Mouse (Mus musculus): ENCODE measurements around the gene Calml4.
A peak's percentile ranks its signal among the peaks of the same experiment; 100 is the strongest.
"Not testable (repeated sequence)": the region's sequence is repeated elsewhere in the genome, so short reads cannot be mapped to it uniquely, and the experiment has no call there.

Gene Calml4

GRCm38 (mm10) chr9:62835705-62836446 lies 22.0 kb upstream of the Calml4 start:
- DNase-seq (ENCODE audit: low read depth, low spot score): no peak

- no peak for DNase-seq (ENCODE audit: low read depth, low spot score)
Measured at GRCm38 (mm10) chr9:62837611-62838010, 20.3 kb upstream of the Calml4 start.

DNA sequence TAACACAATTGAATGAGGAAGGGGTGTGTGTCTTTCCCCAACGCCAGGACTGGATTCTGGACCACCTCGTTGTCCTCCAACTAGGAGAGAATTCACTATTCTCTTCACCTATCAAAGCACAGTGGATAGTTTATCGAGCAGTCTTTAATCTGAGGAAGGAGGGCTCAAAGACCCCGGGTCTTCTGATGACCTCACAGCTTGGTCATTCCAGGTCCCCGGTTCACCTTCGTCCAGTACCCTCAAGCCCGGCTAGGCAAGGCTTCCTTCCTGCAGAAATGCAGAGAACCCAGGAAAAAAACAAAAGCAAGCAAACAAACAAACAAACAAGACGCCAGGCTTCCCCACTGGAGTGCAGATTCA lies 19.8 kb upstream of the Calml4 start:
- no peak for DNase-seq (ENCODE audit: low read depth, low spot score)

- peak; percentile 89 for DNase-seq (ENCODE audit: low read depth, low spot score)
Measured at GRCm38 (mm10) chr9:62838506-62839171, 19.2 kb upstream of the Calml4 start, which contains the start of gene Cln6. Gene Cln6 (plus strand): TSS chr9:62838785.

DNA sequence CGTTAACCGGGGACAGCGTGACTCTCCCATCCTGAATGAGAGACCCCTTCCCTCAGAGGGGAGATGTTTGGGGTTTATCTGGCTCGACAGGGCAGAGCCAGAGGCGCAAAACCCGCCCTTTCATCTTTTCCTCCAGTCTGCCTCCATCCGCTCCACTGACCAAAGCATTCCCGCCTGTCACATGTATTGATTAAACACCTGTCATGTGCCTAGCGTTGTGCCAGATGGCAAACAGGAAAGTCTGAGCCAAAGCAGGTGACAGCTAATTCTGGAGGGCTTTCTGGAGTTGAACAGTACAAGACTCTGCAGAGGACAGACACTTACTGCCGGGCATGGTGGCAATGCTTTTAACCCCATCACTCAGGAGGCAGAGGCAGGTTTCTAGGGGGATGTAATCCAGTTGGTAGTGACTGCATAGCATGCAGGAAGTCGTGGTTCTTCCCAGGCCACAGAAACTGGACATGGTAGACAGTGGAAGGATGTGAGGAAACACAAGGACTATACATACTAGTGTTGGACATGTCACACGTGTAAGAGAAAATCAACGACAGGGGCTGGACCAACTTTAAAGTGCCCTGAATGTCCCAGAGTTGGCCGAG lies 18.6 kb upstream of the Calml4 start:
- peak; percentile 43 for DNase-seq (ENCODE audit: low read depth, low spot score)

DNA sequence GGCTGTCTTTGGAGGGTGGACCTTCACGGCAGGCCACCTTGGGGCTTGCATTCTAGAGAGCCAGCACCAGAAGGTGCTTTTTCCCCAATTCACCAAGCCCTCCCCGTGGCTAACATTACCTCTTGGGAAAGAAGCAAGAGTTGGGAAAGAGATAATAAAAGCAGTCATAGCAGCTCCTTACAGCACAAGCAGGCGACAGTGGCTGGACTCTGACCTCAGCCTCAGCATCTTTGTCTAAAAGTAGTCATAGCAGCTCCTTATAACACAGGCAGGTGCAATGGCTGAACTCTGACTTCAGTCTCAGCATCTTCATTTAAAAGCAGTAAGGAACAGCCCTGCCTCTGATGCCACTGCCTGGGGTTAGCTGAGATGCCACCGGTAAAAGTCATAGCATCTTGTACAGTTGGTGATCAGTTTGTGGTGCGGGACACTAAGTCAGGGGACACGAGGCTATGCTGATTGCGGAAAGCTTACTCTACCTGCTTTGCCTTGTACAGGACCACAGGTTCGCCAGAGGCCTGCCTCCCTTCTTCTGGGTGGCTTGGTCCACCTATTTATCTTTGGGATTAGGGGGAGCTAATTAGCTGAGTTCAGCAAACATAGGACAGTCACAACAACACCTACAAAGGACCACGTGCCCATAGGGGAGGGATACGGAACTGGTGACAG lies 14.4 kb upstream of the Calml4 start:
- DNase-seq (ENCODE audit: low read depth, low spot score): no peak

- no peak for DNase-seq (ENCODE audit: low read depth, low spot score)
Measured at GRCm38 (mm10) chr9:62844461-62844860, 13.4 kb upstream of the Calml4 start.

DNA sequence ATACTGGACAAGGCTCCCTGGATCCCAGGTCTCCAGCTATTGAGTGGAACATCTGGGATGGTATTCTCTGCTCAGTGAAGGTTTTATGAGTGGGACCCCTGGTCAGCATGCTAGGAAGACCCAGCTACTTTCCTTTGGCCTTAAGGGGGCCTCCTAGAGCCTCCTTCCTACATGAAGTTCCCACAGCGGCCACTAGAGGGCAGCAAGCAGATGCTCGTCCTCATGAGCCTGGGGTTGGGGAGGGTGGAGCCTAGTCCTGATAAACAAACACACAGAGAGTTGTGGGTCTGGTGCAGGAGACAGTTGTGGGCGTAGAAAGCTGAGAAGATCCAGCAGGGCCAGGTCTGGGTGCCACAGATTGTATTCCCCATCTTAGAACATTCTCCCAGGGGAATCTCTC lies 10.2 kb upstream of the Calml4 start:
- DNase-seq (ENCODE audit: low read depth, low spot score): peak; percentile 91

- DNase-seq (ENCODE audit: low read depth, low spot score): no peak
Measured at GRCm38 (mm10) chr9:62848641-62849040, 9.2 kb upstream of the Calml4 start.

- DNase-seq (ENCODE audit: low read depth, low spot score): no peak
Measured at GRCm38 (mm10) chr9:62851571-62851970, 6.3 kb upstream of the Calml4 start.

DNA sequence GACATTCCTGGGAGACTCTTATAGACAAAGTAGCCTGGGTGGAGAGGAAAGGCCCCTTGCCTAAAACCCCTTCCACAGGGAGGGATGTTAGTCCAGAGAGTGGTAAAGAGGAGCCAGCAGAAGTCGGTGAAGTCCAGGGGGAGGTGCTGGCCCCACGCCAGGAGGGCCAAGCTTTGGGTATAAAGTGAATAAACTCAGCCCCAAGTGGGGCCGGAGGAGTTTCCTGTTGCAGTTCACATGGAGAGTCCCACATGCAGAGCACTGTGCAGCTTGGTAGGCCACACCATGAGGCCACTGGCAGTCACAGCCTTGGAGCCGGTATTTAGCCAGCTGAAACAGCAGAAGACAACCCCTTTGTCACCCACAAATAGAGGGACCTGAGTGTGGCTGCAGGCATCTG lies 3.4 kb upstream of the Calml4 start:
- DNase-seq (ENCODE audit: low read depth, low spot score): no peak

GRCm38 (mm10) chr9:62857216-62857615 lies 664 bp upstream of the Calml4 start:
- no peak for DNase-seq (ENCODE audit: low read depth, low spot score)

DNA sequence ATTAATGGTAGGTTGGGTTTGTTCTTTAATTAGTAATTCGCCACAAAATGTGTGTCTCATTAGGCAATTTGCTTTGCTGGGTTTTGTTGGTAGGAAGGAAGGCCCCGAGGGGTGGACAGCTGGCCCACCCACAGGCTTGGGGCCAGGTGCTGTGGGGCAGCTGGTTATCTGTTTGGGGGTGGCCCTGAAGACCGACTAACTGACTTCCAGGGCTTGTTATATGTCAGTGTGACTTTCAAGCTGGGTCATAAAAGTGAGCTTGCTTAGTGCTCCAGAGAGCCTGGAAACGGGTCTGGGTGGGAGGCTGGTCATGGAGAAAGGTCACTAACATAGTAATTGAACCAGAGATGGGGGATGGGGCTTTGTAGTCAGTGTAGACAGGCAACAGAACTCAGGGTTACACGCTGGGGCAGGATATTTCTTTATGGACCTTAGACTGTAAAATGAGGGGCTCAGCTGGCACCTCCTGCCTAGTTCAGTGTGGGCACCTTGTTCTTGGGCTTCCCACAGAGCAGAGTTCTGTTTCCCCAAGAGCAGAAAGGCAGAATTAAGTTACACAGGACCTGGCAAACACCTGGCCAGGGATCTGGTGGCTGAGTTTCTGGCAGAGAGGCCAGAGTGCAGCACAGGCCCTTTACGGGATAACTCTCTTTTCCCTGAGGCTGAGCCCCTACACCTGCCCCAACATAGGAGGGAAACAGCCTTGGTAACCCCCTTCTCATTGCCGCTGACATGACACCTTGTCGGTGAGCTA lies 563 bp downstream of the Calml4 start:
- DNase-seq (ENCODE audit: low read depth, low spot score): peak; percentile 86

DNA sequence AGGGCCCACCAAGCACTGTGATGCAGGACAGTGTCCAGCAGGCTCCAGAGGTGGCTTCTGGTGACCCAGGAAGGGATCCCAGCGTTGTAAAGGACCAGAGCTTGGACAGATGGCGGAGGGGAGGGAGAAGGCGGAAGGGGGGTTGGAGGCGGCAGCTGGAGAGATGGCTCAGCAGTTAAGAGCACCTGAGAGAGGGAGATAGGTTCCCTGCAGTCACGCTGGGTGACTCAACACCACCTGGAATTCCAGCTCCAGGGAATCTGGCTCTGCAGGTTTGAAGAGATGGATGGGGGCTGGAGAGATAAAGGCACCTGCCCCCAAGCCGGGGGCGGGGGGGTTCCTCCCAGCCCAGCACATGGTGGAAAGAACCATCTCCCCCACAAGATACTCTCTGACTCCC lies 2.2 kb downstream of the Calml4 start:
- DNase-seq (ENCODE audit: low read depth, low spot score): not testable (repeated sequence)

GRCm38 (mm10) chr9:62860866-62861265 lies 3.0 kb downstream of the Calml4 start:
- DNase-seq (ENCODE audit: low read depth, low spot score): no peak

DNA sequence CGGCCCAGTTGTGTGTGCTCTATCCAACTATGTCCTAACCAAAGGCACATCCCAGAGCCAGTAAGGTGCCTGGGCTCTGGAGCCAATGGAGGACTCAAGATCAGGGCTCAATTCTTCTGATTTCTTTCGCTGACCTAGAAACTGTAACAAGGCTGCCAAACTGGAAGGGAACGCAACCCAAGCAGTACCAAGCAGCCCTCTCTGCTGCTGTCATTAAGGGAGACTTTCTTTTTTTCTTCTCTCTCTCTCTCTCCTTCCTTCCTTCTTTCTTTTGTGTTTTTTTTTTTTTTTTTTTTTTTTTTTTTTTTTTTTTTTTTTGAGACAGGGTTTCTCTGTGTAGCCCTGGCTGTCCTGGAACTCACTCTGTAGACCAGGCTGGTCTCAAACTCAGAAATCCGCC lies 11.4 kb downstream of the Calml4 start:
- not testable (repeated sequence) for DNase-seq (ENCODE audit: low read depth, low spot score)

- DNase-seq (ENCODE audit: low read depth, low spot score): no peak
Measured at GRCm38 (mm10) chr9:62870728-62871127, 12.8 kb downstream of the Calml4 start.

DNA sequence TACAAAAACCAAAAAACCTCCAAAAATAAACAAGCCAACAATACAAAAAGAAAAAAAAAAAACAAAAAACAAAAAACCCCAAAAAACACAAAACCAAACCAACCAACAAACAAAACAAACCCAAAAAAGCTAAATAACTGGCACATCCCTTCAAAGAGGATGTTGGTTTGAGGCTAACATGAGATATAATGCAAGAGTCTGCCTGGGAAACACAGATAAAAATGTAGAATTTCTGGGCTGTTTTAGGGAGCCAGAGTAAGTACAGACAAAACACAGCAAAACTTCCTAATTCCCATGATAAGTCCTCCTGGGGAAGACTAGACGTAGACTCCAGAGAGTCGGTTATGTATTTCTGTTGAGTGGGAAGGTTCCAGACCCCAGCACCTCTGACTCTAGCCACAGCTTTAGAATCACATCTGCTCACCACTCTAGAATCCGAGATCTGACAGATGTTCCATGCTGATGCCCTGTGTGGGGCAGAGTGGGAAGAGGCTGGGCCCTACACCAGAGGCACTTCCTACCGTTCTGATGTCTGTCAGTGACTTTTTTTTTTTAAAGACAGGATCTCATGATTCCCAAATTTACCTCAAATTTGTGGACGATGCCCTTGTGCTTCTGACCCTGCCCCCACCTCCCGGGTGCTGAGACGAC lies 19.2 kb downstream of the Calml4 start:
- DNase-seq (ENCODE audit: low read depth, low spot score): no peak

GRCm38 (mm10) chr9:62877825-62878224 lies 19.9 kb downstream of the Calml4 start:
- no peak for DNase-seq (ENCODE audit: low read depth, low spot score)

GRCm38 (mm10) chr9:62881871-62882270 lies 24.0 kb downstream of the Calml4 start:
- no peak for DNase-seq (ENCODE audit: low read depth, low spot score)

- no peak for DNase-seq (ENCODE audit: low read depth, low spot score)
Measured at GRCm38 (mm10) chr9:62894486-62894885, 36.6 kb downstream of the Calml4 start.

Measured in forelimb bud, embryonic 11.5 days (tissue).